Mouse (Mus musculus) skeletal muscle tissue, adult 2 months (tissue): ENCODE results near the gene Egln1.

Source experiments
- DNase-seq: peaks from one replicate; pipeline ENCODE4 v3.0.0-alpha.2; 2012; ENCODE audit warnings: low read depth, low spot score

The Egln1 gene

DNA sequence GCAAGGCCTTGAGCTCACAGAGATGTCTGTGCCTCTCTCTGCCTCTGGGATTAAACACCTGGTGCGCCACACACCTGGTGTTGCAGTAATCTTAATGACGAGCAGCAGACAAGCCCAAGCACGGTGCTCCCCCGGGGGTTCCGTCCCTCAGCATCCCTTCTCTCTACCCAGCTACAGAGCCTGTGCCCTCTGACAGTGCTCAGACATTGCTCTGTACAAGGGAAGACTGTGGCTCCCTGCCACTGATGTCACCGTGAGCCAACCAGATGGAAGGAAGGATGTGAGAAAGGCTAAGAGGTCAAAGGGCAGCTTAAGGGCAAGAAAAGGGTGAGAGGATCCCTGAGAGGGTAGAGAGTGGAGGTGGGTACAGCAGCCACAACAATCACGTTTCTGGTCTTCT, 4.7 kb downstream of the Egln1 start:
- DNase-seq = no peak

- no peak for DNase-seq
These were observed 5.3 kb downstream of the Egln1 start for GRCm38 (mm10) chr8:124943801-124944200.

GRCm38 (mm10) chr8:124937293-124937692, 11.8 kb downstream of the Egln1 start:
- DNase-seq = peak; percentile 49

DNA sequence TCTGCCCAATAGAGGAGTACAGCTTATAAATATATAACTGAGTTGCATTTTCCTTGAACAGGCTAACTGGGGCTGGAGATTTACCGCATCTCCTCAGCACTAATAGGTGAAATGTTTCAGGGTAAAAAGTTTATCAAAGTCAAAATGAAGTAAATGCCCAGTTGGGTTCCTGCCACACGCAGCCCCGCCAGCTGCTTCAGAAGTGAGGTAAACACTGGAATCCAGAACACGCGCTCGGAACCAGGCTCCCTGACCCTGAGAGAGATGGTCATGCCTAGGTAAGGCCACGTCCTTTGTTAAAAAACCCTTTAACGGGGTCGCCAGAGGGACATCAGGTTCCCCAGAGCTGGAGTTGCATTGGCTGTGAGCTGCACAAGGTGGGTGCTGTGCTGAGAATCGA, 12.4 kb downstream of the Egln1 start:
- no peak for DNase-seq

DNA sequence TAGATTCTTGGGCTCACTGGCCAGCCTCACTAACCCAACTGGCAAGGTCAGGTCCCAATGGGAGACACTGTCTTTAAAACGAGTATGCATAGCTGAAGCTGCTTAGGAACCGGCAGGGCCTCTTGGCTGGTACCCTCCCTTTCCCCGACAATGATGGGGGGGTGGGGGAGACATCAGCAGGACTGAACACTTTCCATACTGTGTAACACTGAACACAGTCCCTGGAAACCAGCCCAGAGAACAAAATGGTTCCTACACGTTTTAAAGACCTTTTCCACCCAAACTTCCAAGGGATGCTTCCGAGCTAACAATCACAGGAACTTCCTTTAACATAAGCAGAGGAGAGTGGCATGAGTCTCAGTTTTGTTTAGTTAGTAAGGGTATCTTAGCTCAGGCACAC, 14.0 kb downstream of the Egln1 start:
- DNase-seq = no peak

- DNase-seq = no peak
These were observed 16.7 kb downstream of the Egln1 start for GRCm38 (mm10) chr8:124932435-124932834.

DNA sequence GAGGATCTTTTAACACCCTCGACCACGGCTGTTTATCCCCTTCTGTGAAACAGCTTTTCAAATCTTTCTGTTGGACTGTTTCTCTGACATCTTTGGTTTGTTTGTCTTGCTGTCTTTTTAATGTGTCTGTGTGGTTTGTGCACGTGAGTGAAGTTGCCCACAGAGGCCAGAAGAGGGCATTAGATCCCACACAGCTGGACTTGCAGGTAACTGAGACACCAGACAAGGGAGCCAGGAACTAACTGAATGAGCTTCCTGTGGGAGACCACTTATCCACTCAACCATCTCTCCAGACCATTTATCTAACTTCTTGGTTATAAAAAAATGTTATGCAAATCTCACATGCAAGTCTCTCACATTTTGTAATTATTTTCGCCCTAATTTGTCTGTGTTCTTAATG, 18.5 kb downstream of the Egln1 start:
- DNase-seq = no peak

DNA sequence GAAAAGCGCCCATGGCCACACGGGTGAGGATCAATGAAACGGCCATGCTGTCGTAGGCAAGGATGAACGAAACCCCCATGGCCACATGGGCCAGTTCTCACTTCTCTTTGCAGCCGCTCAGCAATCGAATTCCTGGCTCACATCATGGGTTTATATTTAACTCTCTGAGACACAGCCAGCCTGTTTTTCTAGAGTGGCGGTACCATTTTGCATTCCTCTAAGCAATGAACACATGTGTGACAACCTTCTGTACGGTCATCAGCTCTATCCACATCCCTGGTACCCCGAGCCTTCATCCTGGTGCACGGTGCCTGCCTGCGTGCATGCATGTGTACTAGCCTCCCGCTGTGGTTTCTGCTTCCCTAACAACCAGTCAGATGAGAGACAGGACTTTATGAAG, 19.0 kb downstream of the Egln1 start:
- DNase-seq = no peak

- DNase-seq = peak; percentile 70
These were observed 20.1 kb downstream of the Egln1 start for GRCm38 (mm10) chr8:124929006-124929405.

GRCm38 (mm10) chr8:124926351-124926771, 22.8 kb downstream of the Egln1 start:
- DNase-seq = peak; percentile 45

DNA sequence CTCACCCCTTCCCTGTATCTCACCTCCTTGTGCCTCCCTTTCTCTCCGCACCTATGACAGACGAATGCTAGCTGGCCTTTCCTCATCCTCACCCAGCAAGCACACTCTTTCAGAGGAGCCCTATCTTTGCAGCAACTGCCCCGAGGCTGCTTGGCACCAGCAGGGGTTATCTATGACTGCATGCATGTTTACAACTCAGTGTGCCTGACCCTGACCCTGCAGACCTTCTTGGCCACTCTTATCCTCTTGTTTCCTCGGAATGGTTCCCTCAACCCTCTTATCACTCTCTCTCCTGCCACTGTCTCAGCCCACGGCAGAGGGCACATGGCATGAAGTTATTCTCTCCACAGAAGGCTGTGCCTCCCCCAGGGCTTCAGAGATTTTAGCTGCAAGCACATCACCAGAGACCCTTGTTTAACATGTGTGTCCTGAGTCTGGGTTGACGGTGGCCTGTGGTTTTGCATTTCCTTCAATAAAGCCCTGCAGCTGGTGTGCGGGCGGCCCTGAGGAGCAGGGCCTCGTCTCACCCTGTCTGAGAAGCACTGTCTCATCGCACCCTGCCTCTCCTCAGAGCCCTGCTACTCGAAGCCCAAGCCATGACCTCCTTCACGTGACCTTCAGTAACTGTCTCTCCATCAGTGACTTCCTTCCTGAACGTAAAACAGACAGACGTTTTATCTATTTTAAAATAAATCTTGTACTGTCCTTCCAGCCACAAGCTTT, 23.4 kb downstream of the Egln1 start:
- DNase-seq = no peak

DNA sequence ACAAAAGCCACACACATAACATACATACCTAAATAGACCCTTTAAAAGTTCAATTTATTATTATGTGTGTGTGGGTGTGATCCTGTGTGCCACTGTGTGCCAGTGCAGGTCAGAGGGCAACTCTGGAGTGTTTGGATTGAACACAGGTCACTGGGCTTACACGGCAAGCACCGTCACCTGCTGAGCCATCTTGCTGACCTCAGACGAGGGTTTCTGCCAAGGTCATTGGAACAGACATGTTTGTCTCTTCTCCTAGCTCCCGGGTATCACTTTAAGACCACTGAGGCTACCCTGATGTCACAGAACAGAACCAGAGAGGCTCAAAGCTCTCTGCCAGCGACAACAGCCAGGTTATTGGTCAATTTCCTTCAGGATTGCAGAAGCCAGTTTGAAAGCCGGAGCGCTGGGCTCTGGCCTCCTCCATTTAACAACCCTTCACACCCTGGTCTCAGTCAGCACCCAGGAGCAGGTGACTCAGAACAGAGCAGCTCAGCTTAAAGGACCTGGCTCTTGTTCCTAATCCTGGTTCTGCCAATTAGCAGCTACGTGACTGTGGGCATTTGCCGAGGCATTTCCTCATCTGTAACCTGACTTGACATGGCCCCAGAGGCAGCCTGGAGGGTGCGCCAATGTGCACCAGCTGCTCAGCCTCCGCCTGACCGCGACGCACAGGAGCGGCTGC, 25.0 kb downstream of the Egln1 start:
- peak; percentile 89 for DNase-seq

- DNase-seq = no peak
These were observed 26.5 kb downstream of the Egln1 start for GRCm38 (mm10) chr8:124922490-124923089.

DNA sequence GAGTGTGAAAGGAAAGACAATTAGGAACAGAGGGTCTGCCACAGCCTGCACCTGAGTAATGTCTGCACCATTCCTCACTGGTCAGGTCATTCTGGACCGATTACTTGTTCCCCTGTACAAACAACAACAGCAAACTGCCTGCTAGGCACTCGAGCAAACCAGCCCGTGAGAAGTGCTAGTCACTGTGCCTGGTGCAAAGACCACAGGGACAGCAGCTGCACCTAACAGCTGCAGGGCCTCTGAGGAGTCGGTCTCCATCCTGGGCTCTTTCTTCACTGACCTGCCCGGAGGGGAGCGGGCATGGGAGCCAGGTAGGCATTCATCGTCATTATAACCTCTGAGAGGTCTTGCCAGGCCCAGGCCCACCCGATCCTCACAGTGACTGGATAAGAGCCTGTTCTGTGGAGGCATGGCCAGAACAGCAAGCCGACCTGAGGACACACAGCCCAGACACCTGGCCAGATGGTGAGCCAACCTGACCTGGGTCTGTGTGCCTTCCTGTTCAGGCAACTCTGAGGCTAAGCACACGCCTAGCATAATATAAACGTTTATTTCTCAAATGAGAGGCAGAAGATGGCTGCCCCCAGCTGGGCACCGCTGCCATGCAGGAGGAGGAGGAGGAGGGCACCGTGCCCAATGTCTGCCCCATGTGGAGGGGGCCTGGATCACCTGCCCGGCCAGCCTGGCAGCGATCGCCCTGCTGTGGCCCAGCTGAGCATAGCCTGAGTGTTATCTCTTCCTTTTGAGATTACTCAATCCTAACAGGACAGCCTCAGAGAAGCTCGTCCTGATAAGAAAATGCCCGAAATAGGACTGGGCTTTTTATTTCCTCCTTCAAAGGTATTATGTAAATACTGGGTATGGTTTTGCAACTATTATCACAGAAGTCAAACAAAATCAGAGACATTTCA, 27.5 kb downstream of the Egln1 start:
- DNase-seq = peak; percentile 57

GRCm38 (mm10) chr8:124917741-124918484, 31.2 kb downstream of the Egln1 start:
- DNase-seq = no peak

DNA sequence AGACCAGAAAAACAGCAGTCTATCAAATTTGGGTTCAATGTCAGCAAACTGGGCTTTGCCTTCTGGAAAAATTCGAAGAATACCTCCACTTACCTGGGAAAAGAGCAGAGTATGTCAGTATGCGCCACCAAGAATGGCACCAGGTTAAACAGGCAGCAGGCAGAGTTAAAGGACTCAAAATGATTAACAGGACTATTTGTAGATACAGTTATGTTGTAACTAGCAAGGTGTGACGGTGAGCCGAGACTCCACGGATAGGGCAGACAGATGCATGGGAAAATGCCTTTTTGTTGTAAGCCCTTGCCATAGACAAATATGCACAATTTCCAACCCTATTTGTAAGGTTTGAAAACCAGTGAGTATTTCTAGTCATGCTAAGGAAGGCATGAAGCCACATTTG, 35.1 kb downstream of the Egln1 start:
- DNase-seq = no peak

- no peak for DNase-seq
These were observed 36.9 kb downstream of the Egln1 start for GRCm38 (mm10) chr8:124911938-124912872.

GRCm38 (mm10) chr8:124910349-124910748, 38.8 kb downstream of the Egln1 start:
- no peak for DNase-seq

- no peak for DNase-seq
These were observed 39.2 kb downstream of the Egln1 start for GRCm38 (mm10) chr8:124909936-124910335.

GRCm38 (mm10) chr8:124905482-124905881, 43.6 kb downstream of the Egln1 start:
- no peak for DNase-seq
